Mouse (Mus musculus) neural tube, embryonic 14.5 days (tissue): ENCODE measurements around the gene Cox6a2. TPM values are rescaled to one million over a fixed set of nuclear protein-coding genes. Genes with fewer than 3 reads are reported as not detected.
A peak's percentile ranks its signal among the peaks of the same experiment; 100 is the strongest.

Source experiments
- ATAC-seq: fragments of 200-750 bp; cut with Nextera tagmentation; 2 replicates; pipeline ENCODE4 v1.8.0; 2017; ENCODE audit warnings: low read depth, mild to moderate bottlenecking, moderate TSS enrichment, moderate library complexity
- H3K27ac ChIP-seq: fragments of 300-500 bp; sonication (generic); 2 replicates; pipeline ENCODE4 v1.5.1; 2014; ENCODE audit warnings: low read depth, mild to moderate bottlenecking, control low read depth, low read length, moderate library complexity, mixed read lengths
- H3K27me3 ChIP-seq: fragments of 300-500 bp; sonication (generic); 2 replicates; pipeline ENCODE4 v1.6.1; 2014; ENCODE audit warnings: low read length; ENCODE audit not compliant: control insufficient read depth, insufficient read depth
- H3K36me3 ChIP-seq: fragments of 300-500 bp; sonication (generic); 2 replicates; pipeline ENCODE4 v1.6.1; 2014; ENCODE audit warnings: low read length, mixed read lengths; ENCODE audit not compliant: control insufficient read depth, insufficient read depth
- H3K4me1 ChIP-seq: fragments of 300-500 bp; sonication (generic); 2 replicates; pipeline ENCODE4 v1.6.1; 2014; ENCODE audit warnings: low read length; ENCODE audit not compliant: control insufficient read depth, insufficient read depth
- H3K4me2 ChIP-seq: fragments of 300-500 bp; sonication (generic); 2 replicates; pipeline ENCODE4 v1.6.1; 2014; ENCODE audit warnings: mild to moderate bottlenecking, low read depth, low read length, control low read depth
- H3K4me3 ChIP-seq: fragments of 300-500 bp; sonication (generic); 2 replicates; pipeline ENCODE4 v1.5.1; 2014; ENCODE audit warnings: low read depth, low read length, control low read depth, mixed read lengths
- H3K9ac ChIP-seq: fragments of 300-500 bp; sonication (generic); replicated peaks from 2 replicates; pipeline ENCODE4 v1.6.1; 2014; ENCODE audit warnings: low read depth, mild to moderate bottlenecking, control low read depth, low read length, mixed read lengths
- H3K9me3 ChIP-seq: fragments of 300-500 bp; sonication (generic); 2 replicates; pipeline ENCODE4 v1.6.1; 2016; ENCODE audit warnings: low read length; ENCODE audit not compliant: control insufficient read depth
- WGBS: fragments of 180-500 bp; shearing (Covaris S2); extraction: QIAGEN DNeasy Blood & Tissue Kit; methylation state at CpG from one replicate; pipeline ENCODE4 v1.1.7; 2014; 5-methylcytosine and 5-hydroxymethylcytosine counted together
- polyA plus RNA-seq: library from polyadenylated mRNA; unstranded; fragments of >200 nt; fragmentation: Nextera tagmentation; extraction: Ambion mirVana; gene quantifications from 2 replicates; pipeline ENCODE4 v1.2.1, GENCODE M21; 2014

Cox6a2 gene
- polyA plus RNA-seq: 0.86 TPM in 1 of 2 replicates, not detected in the other

DNA sequence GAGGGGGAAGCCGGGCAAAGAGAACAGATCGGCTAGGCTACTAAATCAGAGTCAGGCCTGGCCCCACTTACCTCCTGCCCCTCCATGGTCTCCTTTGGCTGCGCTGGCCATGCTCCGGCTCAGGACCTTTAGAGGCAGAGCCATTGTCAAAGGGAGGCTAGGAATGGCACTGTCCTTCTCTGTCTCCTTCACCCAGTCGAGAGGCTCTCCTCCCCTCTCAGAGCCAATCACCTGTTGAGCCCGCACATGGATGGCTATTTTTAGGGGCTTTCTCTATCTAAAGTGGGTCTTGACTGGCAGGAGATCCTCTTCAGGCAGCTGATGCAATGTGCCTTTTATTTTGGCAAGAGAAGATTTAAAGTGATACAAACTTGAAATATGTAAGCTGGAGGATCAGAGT, at the start of gene Cox6a2:
Cox6a2 (minus strand) TSS at position 236 of the 400 bp plus-strand sequence.
- WGBS: 89% methylated on average over 6 of the region's 6 CpGs
- H3K4me3 ChIP-seq: no peak within 1 kb of the TSS
- H3K9me3 ChIP-seq: no peaks in the 10 kb centered on the region
- no peak within 1 kb of the TSS for H3K27ac ChIP-seq
- H3K9ac ChIP-seq: no peak within 1 kb of the TSS
- no peaks in the 10 kb centered on the region for H3K36me3 ChIP-seq
- no peak within 1 kb of the TSS for H3K4me2 ChIP-seq
- H3K4me1 ChIP-seq: no peaks in the 10 kb centered on the region
- H3K27me3 ChIP-seq: no peaks in the 10 kb centered on the region
- no peak for ATAC-seq

DNA sequence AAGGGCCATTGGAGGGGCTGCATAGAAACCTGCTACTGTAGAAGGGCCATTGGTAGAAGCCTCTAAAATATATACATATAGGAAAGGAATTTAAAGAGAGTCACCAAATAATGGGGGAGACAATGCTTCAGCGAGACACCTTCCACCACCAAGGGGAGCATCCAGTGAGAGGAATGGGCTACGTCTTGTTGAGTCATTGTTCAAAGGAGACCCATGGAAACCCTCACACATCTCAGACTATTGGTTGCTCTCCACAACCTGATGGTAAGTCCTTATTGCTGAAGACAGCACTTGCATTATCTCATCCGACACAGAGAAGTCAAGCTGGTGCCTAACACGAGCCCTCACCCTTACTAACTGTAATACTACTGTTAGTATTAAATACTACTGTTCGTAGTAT, 49.6 kb upstream of the Cox6a2 start:
- no peak overlapping the region for H3K9ac ChIP-seq
- no peak overlapping the region for H3K27ac ChIP-seq
- H3K36me3 ChIP-seq: no peaks in the 10 kb centered on the region
- H3K4me3 ChIP-seq: no peak overlapping the region
- H3K27me3 ChIP-seq: no peaks in the 10 kb centered on the region
- H3K4me1 ChIP-seq: no peaks in the 10 kb centered on the region
- no peak for ATAC-seq
- no peaks in the 10 kb centered on the region for H3K9me3 ChIP-seq
- WGBS: 95% methylated on average over 5 of the region's 5 CpGs
- no peak overlapping the region for H3K4me2 ChIP-seq

DNA sequence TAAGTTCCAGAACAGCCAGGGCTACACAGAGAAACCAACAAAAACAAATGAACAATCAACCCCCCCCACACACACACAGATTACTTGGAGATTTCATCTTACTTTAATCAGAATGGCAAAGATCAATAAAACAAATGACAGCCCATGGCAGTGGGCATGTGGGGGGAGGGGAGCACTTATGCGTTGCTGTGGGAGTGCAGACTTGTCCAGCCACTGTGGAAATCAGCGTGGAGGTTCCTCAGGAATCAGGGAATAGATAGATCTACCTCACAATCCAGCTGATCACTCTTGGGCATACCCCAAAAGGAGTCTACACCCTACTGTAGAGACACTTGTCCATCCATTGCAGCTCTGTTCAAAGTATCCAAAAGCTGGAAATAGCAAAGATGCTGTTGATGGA, 48.8 kb upstream of the Cox6a2 start:
- H3K9ac ChIP-seq: no peak overlapping the region
- no peak overlapping the region for H3K4me3 ChIP-seq
- H3K27ac ChIP-seq: no peak overlapping the region
- no peaks in the 10 kb centered on the region for H3K27me3 ChIP-seq
- H3K4me2 ChIP-seq: no peak overlapping the region
- WGBS: 71% methylated on average over 2 of the region's 2 CpGs
- no peaks in the 10 kb centered on the region for H3K4me1 ChIP-seq
- H3K9me3 ChIP-seq: no peaks in the 10 kb centered on the region
- no peaks in the 10 kb centered on the region for H3K36me3 ChIP-seq
- no peak for ATAC-seq

DNA sequence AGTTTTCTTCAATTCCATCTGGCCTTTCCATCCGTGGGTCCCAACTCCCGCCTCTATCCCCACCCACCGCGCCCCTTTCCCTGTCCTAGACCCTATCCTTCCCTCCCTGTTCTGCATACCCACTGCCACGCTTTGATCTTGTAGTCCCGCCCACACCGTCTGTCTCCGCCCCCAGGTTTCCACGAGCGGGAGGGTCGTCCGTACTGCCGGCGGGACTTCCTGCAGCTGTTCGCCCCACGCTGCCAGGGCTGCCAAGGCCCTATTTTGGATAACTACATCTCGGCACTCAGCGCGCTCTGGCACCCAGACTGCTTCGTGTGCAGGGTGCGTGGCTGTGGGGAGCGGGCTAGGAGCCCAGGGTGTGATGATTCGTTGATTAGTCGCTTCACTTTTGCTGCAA, 46.4 kb upstream of the Cox6a2 start:
- Histone ChIP-seq H3K9me3 (no peaks in the 10 kb centered on the region), H3K4me3 (peak overlapping the region; percentile 31), H3K4me1 (no peaks in the 10 kb centered on the region), H3K4me2 (peak overlapping the region; percentile 55), H3K27me3 (no peaks in the 10 kb centered on the region), H3K9ac (peak overlapping the region; percentile 12; the same call in 1 of the 2 replicates), H3K36me3 (no peaks in the 10 kb centered on the region), H3K27ac (no peak overlapping the region)
- 5% methylated on average over 24 of the region's 24 CpGs for WGBS
- ATAC-seq: peak; percentile 74

DNA sequence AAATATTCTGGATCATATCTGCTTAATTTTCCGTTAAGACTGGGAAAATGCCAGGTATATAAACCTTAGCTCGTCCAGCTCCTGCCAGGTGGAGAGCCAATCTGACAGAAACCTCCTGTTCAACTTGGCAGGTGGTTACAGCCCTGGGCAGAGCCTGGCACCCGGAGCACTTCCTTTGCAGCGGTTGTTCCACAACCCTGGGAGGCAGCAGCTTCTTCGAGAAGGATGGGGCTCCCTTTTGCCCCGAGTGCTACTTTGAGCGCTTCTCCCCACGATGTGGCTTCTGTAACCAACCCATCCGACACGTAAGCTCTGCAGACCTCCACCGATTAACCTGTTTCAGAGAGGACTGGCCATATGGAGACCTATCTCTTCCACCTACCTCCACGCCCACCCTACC, 45.8 kb upstream of the Cox6a2 start:
- 52% methylated on average over 12 of the region's 12 CpGs for WGBS
- Histone ChIP-seq H3K36me3 (no peaks in the 10 kb centered on the region), H3K9ac (no peak overlapping the region), H3K4me2 (peak overlapping the region; percentile 55; the same call in 1 of the 2 replicates), H3K9me3 (no peaks in the 10 kb centered on the region), H3K27me3 (no peaks in the 10 kb centered on the region), H3K4me3 (0 out of 2 replicates have a peak overlapping the region, but pooled peaks have one; percentile 31), H3K27ac (no peak overlapping the region), H3K4me1 (peaks cover 3% of the 10 kb centered on the region; the same call in 1 of the 2 replicates)
- ATAC-seq: no peak

DNA sequence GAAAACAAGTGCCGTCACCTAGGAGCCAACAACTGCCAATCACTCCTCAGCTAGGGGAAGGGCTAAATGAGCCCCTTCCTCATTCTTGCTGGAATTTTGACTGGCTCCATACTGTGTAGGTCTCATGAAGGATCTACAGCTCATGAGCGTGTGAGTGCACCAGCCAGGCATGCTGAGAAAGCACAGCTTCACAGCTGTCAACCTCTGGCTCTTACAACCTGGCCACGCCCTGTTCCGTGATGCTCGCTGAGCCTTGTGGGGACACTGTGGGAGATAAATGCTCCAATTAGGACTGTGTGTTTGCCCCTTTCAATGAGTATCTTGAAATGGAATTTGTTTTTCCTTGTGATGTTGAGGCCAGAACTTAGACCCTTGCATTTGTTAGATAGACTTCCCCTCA, 43.8 kb upstream of the Cox6a2 start:
- no peak overlapping the region for H3K4me2 ChIP-seq
- H3K9ac ChIP-seq: no peak overlapping the region
- peaks cover 3% of the 10 kb centered on the region; the same call in 1 of the 2 replicates for H3K4me1 ChIP-seq
- no peaks in the 10 kb centered on the region; the same call in 1 of the 2 replicates for H3K36me3 ChIP-seq
- no peak for ATAC-seq
- no peak overlapping the region for H3K27ac ChIP-seq
- no peaks in the 10 kb centered on the region for H3K9me3 ChIP-seq
- H3K27me3 ChIP-seq: no peaks in the 10 kb centered on the region
- 91% methylated on average over 5 of the region's 5 CpGs for WGBS
- H3K4me3 ChIP-seq: no peak overlapping the region

DNA sequence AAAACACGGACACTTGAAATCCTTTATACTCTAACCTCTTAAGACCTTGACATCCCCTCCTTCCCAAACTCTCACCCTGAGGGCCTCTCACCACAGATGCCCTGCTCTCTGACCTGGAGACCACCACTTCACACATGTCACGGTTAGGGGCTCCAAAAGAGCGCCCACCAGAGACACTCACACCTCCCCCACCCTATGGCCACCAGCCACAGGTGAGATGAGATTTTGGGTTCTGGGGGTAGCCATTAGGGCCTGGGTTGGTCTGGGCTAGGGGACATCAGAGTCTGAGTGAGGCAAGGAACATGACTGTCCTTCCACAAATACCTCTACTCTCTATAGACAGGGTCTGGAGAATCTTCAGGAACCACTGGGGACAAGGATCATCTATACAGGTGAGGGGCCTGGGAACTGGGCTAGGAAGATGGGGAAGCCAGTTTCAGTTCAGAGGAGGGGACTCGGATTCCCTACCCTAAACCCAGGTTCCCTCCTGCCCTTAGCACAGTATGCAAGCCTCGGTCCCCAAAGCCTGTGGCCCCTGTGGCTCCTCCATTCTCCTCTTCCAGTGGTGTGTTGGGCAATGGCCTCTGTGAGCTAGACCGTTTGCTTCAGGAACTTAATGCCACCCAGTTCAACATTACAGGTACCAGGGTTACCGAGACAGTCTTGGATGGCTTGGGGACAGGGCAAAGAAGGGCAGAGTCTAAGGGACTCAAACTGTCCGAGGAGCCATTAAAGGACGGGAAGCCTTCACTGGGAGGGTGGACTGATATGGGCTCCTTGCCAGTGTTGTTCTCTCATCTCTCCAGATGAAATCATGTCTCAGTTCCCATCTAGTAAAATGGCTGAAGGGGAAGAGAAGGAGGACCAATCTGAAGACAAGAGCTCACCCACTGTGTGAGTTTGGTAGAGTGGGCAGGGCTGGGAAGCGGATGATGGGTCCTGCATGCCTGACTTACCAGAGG, 42.2 kb upstream of the Cox6a2 start:
- Histone ChIP-seq H3K4me2 (peak overlapping the region; percentile 47; the same call in 1 of the 2 replicates), H3K4me1 (peaks cover 3% of the 10 kb centered on the region; the same call in 1 of the 2 replicates), H3K4me3 (no peak overlapping the region), H3K9me3 (no peaks in the 10 kb centered on the region), H3K36me3 (no peaks in the 10 kb centered on the region; the same call in 1 of the 2 replicates), H3K27me3 (no peaks in the 10 kb centered on the region), H3K9ac (no peak overlapping the region; the same call in 1 of the 2 replicates), H3K27ac (no peak overlapping the region)
- no peak for ATAC-seq
- WGBS: 84% methylated on average over 10 of the region's 10 CpGs

DNA sequence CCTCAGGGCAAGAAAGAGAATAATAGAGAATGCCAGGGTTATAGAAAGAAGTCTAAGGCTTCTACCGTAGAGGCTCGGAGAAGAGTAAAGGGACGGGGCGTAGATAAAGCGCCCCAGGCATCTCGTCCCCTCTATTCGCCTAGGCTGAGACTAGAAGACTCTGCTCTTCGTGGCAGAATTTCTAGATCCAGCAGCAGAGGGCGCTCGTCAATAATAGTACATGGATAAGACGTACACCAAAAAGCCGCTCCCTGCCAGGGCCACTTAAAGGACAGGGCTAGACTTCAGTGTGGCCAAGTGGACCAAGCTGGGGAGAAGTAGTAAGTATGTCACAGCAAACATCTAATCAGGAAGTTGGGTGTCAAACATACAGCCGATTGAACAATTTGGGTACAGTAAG, 41.3 kb upstream of the Cox6a2 start:
- Histone ChIP-seq H3K36me3 (peaks cover 4% of the 10 kb centered on the region; the same call in 1 of the 2 replicates), H3K9ac (peak overlapping the region; percentile 50), H3K9me3 (no peaks in the 10 kb centered on the region), H3K27me3 (no peaks in the 10 kb centered on the region), H3K27ac (0 out of 2 replicates have a peak overlapping the region, but pooled peaks have one; percentile 72), H3K4me3 (peak overlapping the region; percentile 34), H3K4me2 (peak overlapping the region; percentile 47), H3K4me1 (peaks cover 3% of the 10 kb centered on the region; the same call in 1 of the 2 replicates)
- ATAC-seq: peak; percentile 79
- WGBS: 1% methylated on average over 13 of the region's 13 CpGs
